Mouse (Mus musculus) olfactory bulb, adult 2 months (tissue): ENCODE measurements around the gene Casp6. TPM values are rescaled to one million over a fixed set of nuclear protein-coding genes. Genes with fewer than 3 reads are reported as not detected.

Experiments
- H3K27ac ChIP-seq: fragments of 200-500 bp; 2 replicates; pipeline ENCODE4 v1.5.1; 2012; ENCODE audit warnings: low read depth, low read length; ENCODE audit not compliant: insufficient read depth
- H3K4me1 ChIP-seq: fragments of 200-500 bp; 2 replicates; pipeline ENCODE4 v1.6.1; 2012; ENCODE audit warnings: low read length; ENCODE audit not compliant: control insufficient read depth, insufficient read depth
- H3K4me3 ChIP-seq: fragments of 200-500 bp; 2 replicates; pipeline ENCODE4 v1.5.1; 2012; ENCODE audit warnings: mild to moderate bottlenecking, low read depth, low read length, moderate library complexity; ENCODE audit not compliant: insufficient read depth
- CTCF ChIP-seq: fragments of 200-500 bp; IDR thresholded peaks from 2 replicates; pipeline ENCODE4 v1.5.1; 2012; ENCODE audit warnings: low read depth, mild to moderate bottlenecking, low read length, moderate library complexity; ENCODE audit not compliant: insufficient read depth
- POLR2A ChIP-seq: fragments of 200-500 bp; IDR thresholded peaks from 2 replicates; pipeline ENCODE4 v1.6.1; 2012; ENCODE audit warnings: mild to moderate bottlenecking, low read depth, low read length, moderate library complexity; ENCODE audit not compliant: insufficient read depth
- WGBS: fragments of 180-500 bp; shearing (Covaris S2); methylation state at CpG from one replicate; pipeline ENCODE4 v1.1.7; 2018; 5-methylcytosine and 5-hydroxymethylcytosine counted together
- polyA plus RNA-seq: library from polyadenylated mRNA; stranded (reverse); fragments of >200 nt; gene quantifications from 2 replicates; pipeline ENCODE4 v1.2.4, GENCODE M21; 2012; ENCODE audit warnings: low replicate concordance; ENCODE audit not compliant: missing spikeins, insufficient read depth, insufficient read length

The Casp6 gene
- polyA plus RNA-seq, 1 experiment, result not detected

- TF ChIP-seq CTCF, result no peak
- no peak for TF ChIP-seq POLR2A
- WGBS, result 81% methylated on average over 1 of the region's 1 CpGs
- H3K4me1 ChIP-seq, result peaks cover 3% of the 10 kb centered on the region
- H3K4me3 ChIP-seq, result no peak overlapping the region
- no peak overlapping the region for H3K27ac ChIP-seq
Measured at GRCm38 (mm10) chr3:129941291-129941690, 40.1 kb downstream of the Casp6 start.

- peaks cover 3% of the 10 kb centered on the region; the same call in 1 of the 2 replicates for H3K4me1 ChIP-seq
- no peak overlapping the region for H3K4me3 ChIP-seq
- 84% methylated on average over 4 of the region's 4 CpGs for WGBS
Measured at GRCm38 (mm10) chr3:129943813-129944212, 42.6 kb downstream of the Casp6 start.

GRCm38 (mm10) chr3:129946217-129946914, 45.1 kb downstream of the Casp6 start:
- Histone ChIP-seq H3K4me3 (no peak overlapping the region), H3K4me1 (0 out of 2 replicates have a peak, but pooled peaks cover 3% of the 10 kb centered on the region), H3K27ac (no peak overlapping the region)
- TF ChIP-seq CTCF, result no peak
- no peak for TF ChIP-seq POLR2A
- WGBS, result 81% methylated on average over 5 of the region's 5 CpGs

More at GRCm38 (mm10) chr3:129943813-129944212, 42.6 kb downstream of the Casp6 start:
- TF ChIP-seq CTCF (no peak), POLR2A (no peak)
- H3K27ac ChIP-seq, result no peak overlapping the region

GRCm38 (mm10) chr3:129948359-129948758, 47.1 kb downstream of the Casp6 start:
- Histone ChIP-seq H3K4me1 (0 out of 2 replicates have a peak, but pooled peaks cover 3% of the 10 kb centered on the region), H3K27ac (no peak overlapping the region), H3K4me3 (no peak overlapping the region)
- 55% methylated on average over 5 of the region's 5 CpGs for WGBS
- TF ChIP-seq POLR2A (no peak), CTCF (no peak)

GRCm38 (mm10) chr3:129949158-129949773, 48.0 kb downstream of the Casp6 start:
- Histone ChIP-seq H3K27ac (no peak overlapping the region), H3K4me1 (0 out of 2 replicates have a peak, but pooled peaks cover 3% of the 10 kb centered on the region), H3K4me3 (no peak overlapping the region)
- WGBS, result 86% methylated on average over 5 of the region's 5 CpGs
- no peak for TF ChIP-seq POLR2A
- TF ChIP-seq CTCF, result no peak

GRCm38 (mm10) chr3:129953296-129953695, 52.1 kb downstream of the Casp6 start:
- 97% methylated on average over 4 of the region's 4 CpGs for WGBS
- no peak overlapping the region for H3K4me3 ChIP-seq

GRCm38 (mm10) chr3:129962533-129962932, 61.3 kb downstream of the Casp6 start:
- Histone ChIP-seq H3K27ac (no peak overlapping the region), H3K4me3 (no peak overlapping the region), H3K4me1 (peaks cover 2% of the 10 kb centered on the region; the same call in 1 of the 2 replicates)
- no peak for TF ChIP-seq POLR2A
- no peak for TF ChIP-seq CTCF
- 24% methylated on average over 8 of the region's 8 CpGs for WGBS

More at GRCm38 (mm10) chr3:129953296-129953695, 52.1 kb downstream of the Casp6 start:
- Histone ChIP-seq H3K27ac (no peak overlapping the region), H3K4me1 (0 out of 2 replicates have a peak, but pooled peaks cover 1% of the 10 kb centered on the region)
- TF ChIP-seq POLR2A, result no peak

Other genes starting within 250 kb of the Casp6 start
- gene Egf, start 146.1 kb upstream of the Casp6 start, polyA plus RNA-seq, result not detected in 2 replicates
- gene Lrit3, start 97.4 kb upstream of the Casp6 start, polyA plus RNA-seq, result not detected in 2 replicates
- gene Rrh, start 78.8 kb upstream of the Casp6 start, polyA plus RNA-seq, result not detected in 2 replicates
- not detected in 2 replicates for gene Gar1, start 70.0 kb upstream of the Casp6 start, polyA plus RNA-seq
- not detected in 2 replicates for gene Cfi, start 65.5 kb upstream of the Casp6 start, polyA plus RNA-seq
- gene Pla2g12a, start 22.8 kb upstream of the Casp6 start, polyA plus RNA-seq, result not detected in 2 replicates
- gene Mcub, start 68.8 kb downstream of the Casp6 start, polyA plus RNA-seq, result not detected in 2 replicates
- 400 TPM in 1 of 2 replicates, not detected in the other for gene Sec24b, start 160.1 kb downstream of the Casp6 start, polyA plus RNA-seq
- gene Col25a1, start 230.1 kb downstream of the Casp6 start, polyA plus RNA-seq, result not detected in 2 replicates